Mouse (Mus musculus) erythroblast, embryonic 14.5 days (primary cell): ENCODE measurements around the gene Rabgap1l.

Source experiments
- GATA1 ChIP-seq: IDR thresholded peaks from 2 replicates; pipeline ENCODE4 v1.6.1; 2012; ENCODE audit warnings: low read length, inconsistent platforms, mixed read lengths
- TAL1 ChIP-seq: IDR thresholded peaks from 3 replicates; pipeline ENCODE4 v1.6.1; 2012; ENCODE audit warnings: low read length, inconsistent platforms, mixed read lengths

- TF ChIP-seq GATA1 (no peak), TAL1 (no peak)
Measured at GRCm38 (mm10) chr1:160334791-160335190, 458.2 kb downstream of the Rabgap1l start.
